Mouse (Mus musculus) heart, postnatal 10 days (tissue): ENCODE measurements around the gene Gm11034. TPM values are rescaled to one million over a fixed set of nuclear protein-coding genes. Genes with fewer than 3 reads are reported as not detected.

ENCODE experiments used
- DNase-seq, 2 experiments: peaks; one replicate each; pipeline ENCODE4 v3.0.0; 2021
- intact Hi-C: fragments of 180-260 bp; cut with DNase I; formaldehyde crosslinking; loops from one replicate; pipeline ENCODE4 v1.15.1; 2025
- total RNA-seq, 2 experiments: library from RNA; stranded (reverse); gene quantifications; 2 replicates each; pipeline ENCODE4 v1.2.3; 2021

Gm11034 gene
- not detected for total RNA-seq

- intact Hi-C loops: no loop called here
Observed at GRCm38 (mm10) chr8:72213536-72213935, at the start of gene Gm11034. TSS of gene Gm11034 (minus strand) at chr8:72213636.

GRCm38 (mm10) chr8:72262756-72263155, 49.3 kb upstream of the Gm11034 start:
- DNase-seq: no peak
- intact Hi-C loops: loop anchor here (1.0 kb wide), 1 partner anchor 104 kb away; no protein-coding TSS in a partner anchor

More at GRCm38 (mm10) chr8:72213536-72213935, at the start of gene Gm11034:
- DNase-seq: no peak

GRCm38 (mm10) chr8:72261872-72262271, 48.4 kb upstream of the Gm11034 start:
- peak; percentile 65 to 68 for DNase-seq
- intact Hi-C loops: loop anchor here (1.0 kb wide), 1 partner anchor 104 kb away; no protein-coding TSS in a partner anchor

- intact Hi-C loops: no loop called here
- DNase-seq: no peak
Observed at GRCm38 (mm10) chr8:72261431-72261830, 48.0 kb upstream of the Gm11034 start.

- peak; percentile 82 to 87 for DNase-seq
- intact Hi-C loops: no loop called here
Observed at GRCm38 (mm10) chr8:72261019-72261418, 47.6 kb upstream of the Gm11034 start.

- intact Hi-C loops: no loop called here
Observed at GRCm38 (mm10) chr8:72260585-72260984, 47.1 kb upstream of the Gm11034 start.

GRCm38 (mm10) chr8:72259862-72260261, 46.4 kb upstream of the Gm11034 start:
- DNase-seq: no peak
- intact Hi-C loops: no loop called here

More at GRCm38 (mm10) chr8:72260585-72260984, 47.1 kb upstream of the Gm11034 start:
- no peak for DNase-seq

- DNase-seq: no peak
- intact Hi-C loops: loop anchor here (1.0 kb wide), 1 partner anchor 81 kb away; no protein-coding TSS in a partner anchor
Observed at GRCm38 (mm10) chr8:72257902-72258238, 44.4 kb upstream of the Gm11034 start.

GRCm38 (mm10) chr8:72257171-72257901, 43.9 kb upstream of the Gm11034 start:
- peak; percentile 63 to 76 for DNase-seq
- intact Hi-C loops: loop anchor here (1.0 kb wide), 1 partner anchor 80 kb away; no protein-coding TSS in a partner anchor

GRCm38 (mm10) chr8:72244610-72245009, 31.2 kb upstream of the Gm11034 start:
- intact Hi-C loops: loop anchor here (5.0 kb wide), 1 partner anchor 67 kb away; no protein-coding TSS in a partner anchor
- DNase-seq: no peak

- intact Hi-C loops: loop anchor here (5.0 kb wide), 1 partner anchor 65 kb away; no protein-coding TSS in a partner anchor
- no peak for DNase-seq
Observed at GRCm38 (mm10) chr8:72242226-72242625, 28.8 kb upstream of the Gm11034 start.

- DNase-seq: peak in 1 of 2 experiments; percentile 13
- intact Hi-C loops: loop anchor here (5.0 kb wide), 1 partner anchor 64 kb away; no protein-coding TSS in a partner anchor
Observed at GRCm38 (mm10) chr8:72240951-72241350, 27.5 kb upstream of the Gm11034 start.

GRCm38 (mm10) chr8:72240403-72240763, 26.9 kb upstream of the Gm11034 start:
- intact Hi-C loops: loop anchor here (5.0 kb wide), 1 partner anchor 63 kb away; no protein-coding TSS in a partner anchor
- no peak for DNase-seq

- intact Hi-C loops: loop anchor here (5.0 kb wide), 1 partner anchor 62 kb away; no protein-coding TSS in a partner anchor
- peak; percentile 98 to 99 for DNase-seq
Observed at GRCm38 (mm10) chr8:72239499-72240402, 26.3 kb upstream of the Gm11034 start, which contains the start of gene Ap1m1. TSS of gene Ap1m1 (plus strand) at chr8:72240018.

GRCm38 (mm10) chr8:72222656-72223055, 9.2 kb upstream of the Gm11034 start:
- no peak for DNase-seq
- intact Hi-C loops: no loop called here

- intact Hi-C loops: no loop called here
- DNase-seq: no peak
Observed at GRCm38 (mm10) chr8:72220758-72221157, 7.3 kb upstream of the Gm11034 start.

GRCm38 (mm10) chr8:72219541-72220363, 6.3 kb upstream of the Gm11034 start, which contains the start of gene Fam32a:
TSS of gene Fam32a (plus strand) at chr8:72219730.
- DNase-seq: peak; percentile 91 to 94
- intact Hi-C loops: loop anchor here (5.0 kb wide), 1 partner anchor 42 kb away; no protein-coding TSS in a partner anchor

GRCm38 (mm10) chr8:72218781-72219540, 5.5 kb upstream of the Gm11034 start:
- DNase-seq: no peak
- intact Hi-C loops: loop anchor here (5.0 kb wide), 1 partner anchor 42 kb away; no protein-coding TSS in a partner anchor

- DNase-seq: no peak
- intact Hi-C loops: loop anchor here (5.0 kb wide), 1 partner anchor 39 kb away; no protein-coding TSS in a partner anchor
Observed at GRCm38 (mm10) chr8:72215871-72216270, 2.4 kb upstream of the Gm11034 start.
